Mouse (Mus musculus): ENCODE data around the gene Arl4d.
A peak's percentile ranks its signal among the peaks of the same experiment; 100 is the strongest.
"Not testable (repeated sequence)": the region's sequence is repeated elsewhere in the genome, so short reads cannot be mapped to it uniquely, and the experiment has no call there.

The Arl4d gene

GRCm38 (mm10) chr11:101664825-101665635 lies at the start of gene Arl4d:
Arl4d (plus strand) TSS chr11:101665541.
- peak; percentile 87 for DNase-seq (ENCODE audit: low read depth)

- no peak for DNase-seq (ENCODE audit: low read depth)
Observed at GRCm38 (mm10) chr11:101616104-101616503, 49.2 kb upstream of the Arl4d start.

- no peak for DNase-seq (ENCODE audit: low read depth)
Observed at GRCm38 (mm10) chr11:101616948-101617767, 48.2 kb upstream of the Arl4d start.

- peak; percentile 48 for DNase-seq (ENCODE audit: low read depth)
Observed at GRCm38 (mm10) chr11:101617849-101618248, 47.5 kb upstream of the Arl4d start.

- no peak for DNase-seq (ENCODE audit: low read depth)
Observed at GRCm38 (mm10) chr11:101618596-101618995, 46.7 kb upstream of the Arl4d start.

- DNase-seq (ENCODE audit: low read depth): not testable (repeated sequence)
Observed at GRCm38 (mm10) chr11:101620022-101620655, 45.2 kb upstream of the Arl4d start.

GRCm38 (mm10) chr11:101626649-101626994 lies 38.7 kb upstream of the Arl4d start:
- no peak for DNase-seq (ENCODE audit: low read depth)

- peak; percentile 80 for DNase-seq (ENCODE audit: low read depth)
Observed at GRCm38 (mm10) chr11:101626995-101627856, 38.1 kb upstream of the Arl4d start, which contains the start of gene Rdm1. Rdm1 (plus strand) TSS chr11:101627195.

GRCm38 (mm10) chr11:101627857-101628559 lies 37.3 kb upstream of the Arl4d start:
- DNase-seq (ENCODE audit: low read depth): peak; percentile 92

GRCm38 (mm10) chr11:101628733-101629417 lies 36.5 kb upstream of the Arl4d start:
- not testable (repeated sequence) for DNase-seq (ENCODE audit: low read depth)

GRCm38 (mm10) chr11:101635660-101636059 lies 29.7 kb upstream of the Arl4d start:
- no peak for DNase-seq (ENCODE audit: low read depth)

- DNase-seq (ENCODE audit: low read depth): no peak
Observed at GRCm38 (mm10) chr11:101639761-101640160, 25.6 kb upstream of the Arl4d start.

- DNase-seq (ENCODE audit: low read depth): not testable (repeated sequence)
Observed at GRCm38 (mm10) chr11:101640857-101641709, 24.3 kb upstream of the Arl4d start.

- DNase-seq (ENCODE audit: low read depth): peak; percentile 58
Observed at GRCm38 (mm10) chr11:101641710-101642642, 23.4 kb upstream of the Arl4d start.

GRCm38 (mm10) chr11:101642931-101643330 lies 22.4 kb upstream of the Arl4d start:
- DNase-seq (ENCODE audit: low read depth): no peak

- no peak for DNase-seq (ENCODE audit: low read depth)
Observed at GRCm38 (mm10) chr11:101644591-101644990, 20.8 kb upstream of the Arl4d start.

- not testable (repeated sequence) for DNase-seq (ENCODE audit: low read depth)
Observed at GRCm38 (mm10) chr11:101645043-101645410, 20.3 kb upstream of the Arl4d start.

Data from c-Kit-positive CD71-negative TER-119-negative erythroid progenitor cells, embryonic 14.5 days (primary cell).